Mouse (Mus musculus) forebrain, embryonic 10.5 days (tissue): ENCODE measurements around the gene Krtap15. TPM values are rescaled to one million over a fixed set of nuclear protein-coding genes. Genes with fewer than 3 reads are reported as not detected.

Experiments used
- DNase-seq: peaks from one replicate; pipeline ENCODE4 v3.0.0-alpha.2; 2017; ENCODE audit warnings: low spot score; ENCODE audit errors: extremely low spot score
- H3K27ac ChIP-seq: fragments of 300-500 bp; sonication (generic); 2 replicates; pipeline ENCODE4 v1.5.1; 2016; ENCODE audit warnings: mild to moderate bottlenecking
- H3K27me3 ChIP-seq: fragments of 300-500 bp; sonication (generic); 2 replicates; pipeline ENCODE4 v1.6.1; 2016; ENCODE audit warnings: mild to moderate bottlenecking; ENCODE audit not compliant: poor library complexity, severe bottlenecking
- H3K36me3 ChIP-seq: fragments of 300-500 bp; sonication (generic); replicated peaks from 2 replicates; pipeline ENCODE4 v1.6.1; 2016; ENCODE audit warnings: mild to moderate bottlenecking, moderate library complexity
- H3K4me1 ChIP-seq: fragments of 300-500 bp; sonication (generic); 2 replicates; pipeline ENCODE4 v1.6.1; 2016
- H3K4me3 ChIP-seq: fragments of 300-500 bp; sonication (generic); 2 replicates; pipeline ENCODE4 v1.5.1; 2016; ENCODE audit warnings: mild to moderate bottlenecking, moderate library complexity
- H3K9me3 ChIP-seq: fragments of 300-500 bp; sonication (generic); 2 replicates; pipeline ENCODE4 v1.6.1; 2016; ENCODE audit warnings: mild to moderate bottlenecking, moderate library complexity
- WGBS: fragments of 180-500 bp; shearing (Covaris S2); methylation state at CpG from one replicate; pipeline ENCODE4 v1.1.7; 2016; 5-methylcytosine and 5-hydroxymethylcytosine counted together
- polyA plus RNA-seq: library from polyadenylated mRNA; unstranded; fragments of >200 nt; fragmentation: Nextera tagmentation; extraction: Ambion mirVana; gene quantifications from 2 replicates; pipeline ENCODE4 v1.2.1, GENCODE M21; 2016

The Krtap15 gene
- polyA plus RNA-seq, 1 experiment from 2014 or later = not detected

DNA sequence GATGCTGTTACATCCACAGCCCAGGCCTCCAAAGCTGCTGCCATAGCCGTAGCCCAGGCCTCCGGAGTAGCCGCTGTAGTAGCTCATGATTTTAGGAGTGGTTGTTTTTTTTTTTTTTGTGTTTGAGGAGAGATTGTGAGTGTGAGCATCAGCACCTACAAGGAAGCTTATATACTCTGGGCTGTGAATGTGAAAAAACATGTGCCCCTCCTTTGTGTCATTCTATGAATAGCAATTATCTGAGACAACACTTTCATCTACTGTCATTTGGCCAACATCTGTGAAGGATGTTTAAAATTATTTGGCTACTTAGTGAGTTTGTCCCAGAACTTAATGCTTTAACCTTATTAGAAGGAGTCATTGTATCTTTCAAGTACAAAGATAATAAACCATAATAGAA lies 54.2 kb downstream of the Krtap15 start, which contains the start of gene Krtap19-2:
Gene Krtap19-2 (minus strand): TSS at position 101 of the 400 bp plus-strand sequence.
- DNase-seq = no peak
- H3K27ac ChIP-seq = no peak within 1 kb of the TSS
- no peaks in the 10 kb centered on the region for H3K36me3 ChIP-seq
- H3K4me3 ChIP-seq = no peak within 1 kb of the TSS
- no peaks in the 10 kb centered on the region for H3K4me1 ChIP-seq
- no peaks in the 10 kb centered on the region for H3K9me3 ChIP-seq
- WGBS = 95% methylated on average over 3 of the region's 3 CpGs
- H3K27me3 ChIP-seq = no peaks in the 10 kb centered on the region

DNA sequence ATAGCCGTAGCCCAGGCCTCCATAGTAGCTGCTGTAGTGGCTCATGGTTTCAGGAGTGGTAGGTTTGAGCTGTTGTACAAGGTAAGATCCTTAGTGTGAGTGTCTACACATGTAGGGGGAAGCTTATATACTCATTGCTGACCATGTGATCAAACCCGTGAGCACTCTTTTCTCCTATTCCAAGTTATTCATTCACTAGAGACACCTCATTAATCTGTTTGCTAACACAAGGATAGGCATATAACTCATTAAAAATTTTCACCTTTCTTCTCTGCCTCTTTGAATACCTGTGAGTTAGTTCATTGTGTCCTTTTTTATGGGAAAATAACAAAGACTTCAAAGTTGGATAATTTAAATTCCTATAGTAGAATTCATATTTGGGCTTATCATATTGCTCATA lies 57.9 kb downstream of the Krtap15 start, which contains the start of gene Krtap19-3:
Gene Krtap19-3 (minus strand): TSS at position 101 of the 400 bp plus-strand sequence.
- no peaks in the 10 kb centered on the region for H3K9me3 ChIP-seq
- H3K36me3 ChIP-seq = no peaks in the 10 kb centered on the region
- no peaks in the 10 kb centered on the region for H3K4me1 ChIP-seq
- DNase-seq = no peak
- 90% methylated on average over 2 of the region's 2 CpGs for WGBS
- H3K4me3 ChIP-seq = no peak within 1 kb of the TSS
- no peak within 1 kb of the TSS for H3K27ac ChIP-seq
- H3K27me3 ChIP-seq = no peaks in the 10 kb centered on the region

Other genes starting within 250 kb of the Krtap15 start
- not detected in 2 replicates for gene Krtap24-1, start 207.9 kb upstream of the Krtap15 start, polyA plus RNA-seq
- not detected in 2 replicates for gene 2310079G19Rik, start 192.5 kb upstream of the Krtap15 start, polyA plus RNA-seq
- gene Krtap26-1, start 172.4 kb upstream of the Krtap15 start, polyA plus RNA-seq = not detected in 2 replicates
- not detected in 2 replicates for gene Krtap27-1, start 148.5 kb upstream of the Krtap15 start, polyA plus RNA-seq
- not detected in 2 replicates for gene 2310061N02Rik, start 112.3 kb upstream of the Krtap15 start, polyA plus RNA-seq
- gene Krtap13-1, start 91.4 kb upstream of the Krtap15 start, polyA plus RNA-seq = not detected in 2 replicates
- gene Krtap13, start 68.6 kb upstream of the Krtap15 start, polyA plus RNA-seq = not detected in 2 replicates
- not detected in 2 replicates for gene 2310034C09Rik, start 61.4 kb upstream of the Krtap15 start, polyA plus RNA-seq
- gene 2310057N15Rik, start 46.0 kb upstream of the Krtap15 start, polyA plus RNA-seq = not detected in 2 replicates
- not detected in 2 replicates for gene Gm5965, start 42.3 kb upstream of the Krtap15 start, polyA plus RNA-seq
- not detected in 2 replicates for gene Gm20741, start 8.0 kb upstream of the Krtap15 start, polyA plus RNA-seq
- gene Krtap14, start 5.9 kb downstream of the Krtap15 start, polyA plus RNA-seq = not detected in 2 replicates
- gene Krtap19-1, start 49.2 kb downstream of the Krtap15 start, polyA plus RNA-seq = not detected in 2 replicates
- not detected in 2 replicates for gene Krtap19-2, start 54.1 kb downstream of the Krtap15 start, polyA plus RNA-seq
- gene Krtap19-3, start 57.8 kb downstream of the Krtap15 start, polyA plus RNA-seq = not detected in 2 replicates
- not detected in 2 replicates for gene Krtap19-4, start 64.9 kb downstream of the Krtap15 start, polyA plus RNA-seq
- not detected in 2 replicates for gene Krtap19-5, start 76.2 kb downstream of the Krtap15 start, polyA plus RNA-seq
- gene Krtap19-9b, start 112.0 kb downstream of the Krtap15 start, polyA plus RNA-seq = not detected in 2 replicates
- not detected in 2 replicates for gene Krtap16-3, start 142.7 kb downstream of the Krtap15 start, polyA plus RNA-seq
- gene Krtap22-2, start 190.5 kb downstream of the Krtap15 start, polyA plus RNA-seq = not detected in 2 replicates
- not detected in 2 replicates for gene Gm10229, start 195.1 kb downstream of the Krtap15 start, polyA plus RNA-seq
- not detected in 2 replicates for gene Krtap6-1, start 211.5 kb downstream of the Krtap15 start, polyA plus RNA-seq
- not detected in 2 replicates for gene Gm10228, start 221.3 kb downstream of the Krtap15 start, polyA plus RNA-seq
- not detected in 2 replicates for gene Krtap6-5, start 227.7 kb downstream of the Krtap15 start, polyA plus RNA-seq
- not detected in 2 replicates for gene 1110025L11Rik, start 243.8 kb downstream of the Krtap15 start, polyA plus RNA-seq